Comparison of ENCODE assay signal across 12 mouse cellular contexts in genomic region chr7:44890180-44890579, GRCm38 (mm10). TPM values are rescaled to one million over a fixed set of nuclear protein-coding genes. Genes with fewer than 3 reads are reported as not detected.
DNase-seq lines count a peak whose midpoint lies in the region; ATAC-seq and TF ChIP-seq lines count a peak whose summit lies in the region.
"Had no signal": no experiment of that assay in that cellular context is flagged by ENCODE, and none has a peak within 500 bp of the region (broad histone marks: within the 10 kb centered on the region; RNA-seq: fewer than 3 reads in every experiment).

No protein-coding gene starts in this region.

- H3K9me3 ChIP-seq in kidney, embryonic 15.5 days (replicated peaks) = no peaks in the 10 kb centered on the region
- no peaks in the 10 kb centered on the region for H3K9me3 ChIP-seq in embryonic facial prominence, embryonic 15.5 days (replicated peaks)
- H3K9me3 ChIP-seq in intestine, embryonic 16.5 days (ENCODE audit: control insufficient read depth, low read length) = no peaks in the 10 kb centered on the region
- H3K9me3 ChIP-seq in midbrain, postnatal 0 days (ENCODE audit: low read length) = no peaks in the 10 kb centered on the region

- no peak for DNase-seq in kidney, postnatal 36 days
- DNase-seq in midbrain, postnatal 0 days (ENCODE audit: low spot score) = no peak
- no peak for DNase-seq in left cerebral cortex, postnatal 4 days
- DNase-seq in cerebellum, adult 9-11 months = no peak
- no peak for DNase-seq in frontal cortex, postnatal 36 days (ENCODE audit: low spot score in 2 of 2)
- DNase-seq: B cell, adult 2 months; gastrocnemius, adult 2 months; heart, postnatal 14 days; lung, embryonic 14.5 days had no signal

- H3K36me3 ChIP-seq in kidney, embryonic 15.5 days = peaks cover 50% of the 10 kb centered on the region
- H3K36me3 ChIP-seq in embryonic facial prominence, embryonic 15.5 days = peaks cover 35% of the 10 kb centered on the region
- H3K36me3 ChIP-seq in intestine, embryonic 16.5 days (ENCODE audit: control insufficient read depth, insufficient read depth, low read length) = no peaks in the 10 kb centered on the region
- H3K36me3 ChIP-seq in midbrain, postnatal 0 days (ENCODE audit: insufficient read depth, low read length) = peaks cover 24% of the 10 kb centered on the region; the same call in 1 of the 2 replicates

- H3K4me2 ChIP-seq in kidney, embryonic 15.5 days = peak overlapping the region; percentile 86
- H3K4me2 ChIP-seq in embryonic facial prominence, embryonic 15.5 days (replicated peaks) = no peak overlapping the region
- no peak overlapping the region for H3K4me2 ChIP-seq in intestine, embryonic 16.5 days (ENCODE audit: low read depth, low read length)
- H3K4me2 ChIP-seq in midbrain, postnatal 0 days (ENCODE audit: low read depth, low read length, poor library complexity, severe bottlenecking) = peak overlapping the region; percentile 93

- intact Hi-C loops in left cerebral cortex, postnatal 4 days (cut with DNase I) = no loop called here

- H3K27ac ChIP-seq in kidney, embryonic 15.5 days = 0 out of 2 replicates have a peak overlapping the region, but pooled peaks have one; percentile 9
- H3K27ac ChIP-seq in embryonic facial prominence, embryonic 15.5 days (replicated peaks) = no peak overlapping the region
- H3K27ac ChIP-seq in intestine, embryonic 16.5 days (ENCODE audit: low read length) = no peak overlapping the region
- H3K27ac ChIP-seq in midbrain, postnatal 0 days (ENCODE audit: low read depth, low read length) = no peak overlapping the region

- 84% methylated on average over 6 of the region's 7 CpGs for WGBS in kidney, embryonic 15.5 days
- 82% methylated on average over 6 of the region's 7 CpGs for WGBS in embryonic facial prominence, embryonic 15.5 days
- WGBS in intestine, embryonic 16.5 days = 75% methylated on average over 6 of the region's 7 CpGs
- WGBS in midbrain, postnatal 0 days = 86% methylated on average over 6 of the region's 7 CpGs

- no peak for TF ChIP-seq CTCF in midbrain, postnatal 0 days (IDR thresholded peaks at IDR 0.05)

- H3K9ac ChIP-seq in kidney, embryonic 15.5 days = peak overlapping the region; percentile 93; the same call in 1 of the 2 replicates
- no peak overlapping the region for H3K9ac ChIP-seq in embryonic facial prominence, embryonic 15.5 days
- H3K9ac ChIP-seq in intestine, embryonic 16.5 days (ENCODE audit: low read depth, low read length) = 0 out of 2 replicates have a peak overlapping the region, but pooled peaks have one; percentile 27
- no peak overlapping the region for H3K9ac ChIP-seq in midbrain, postnatal 0 days (replicated peaks; ENCODE audit: low read length, poor library complexity, severe bottlenecking)

- ATAC-seq in kidney, embryonic 15.5 days (replicated peaks; ENCODE audit: low FRiP score) = no peak
- ATAC-seq in embryonic facial prominence, embryonic 15.5 days (ENCODE audit: insufficient number of reproducible peaks, low FRiP score, low TSS enrichment, low read depth) = no peak
- no peak for ATAC-seq in intestine, embryonic 16.5 days
- no peak for ATAC-seq in midbrain, postnatal 0 days (ENCODE audit: low FRiP score)

- 0 out of 2 replicates have a peak overlapping the region, but pooled peaks have one; percentile 87 for H3K4me3 ChIP-seq in kidney, embryonic 15.5 days (replicated peaks)
- H3K4me3 ChIP-seq in embryonic facial prominence, embryonic 15.5 days (replicated peaks) = peak overlapping the region; percentile 78; the same call in 1 of the 2 replicates
- no peak overlapping the region for H3K4me3 ChIP-seq in intestine, embryonic 16.5 days (ENCODE audit: low read length)
- H3K4me3 ChIP-seq in midbrain, postnatal 0 days (ENCODE audit: low read depth, low read length) = peak overlapping the region; percentile 87; the same call in 1 of the 2 replicates

- H3K4me1 ChIP-seq in kidney, embryonic 15.5 days = peaks cover 50% of the 10 kb centered on the region
- H3K4me1 ChIP-seq in embryonic facial prominence, embryonic 15.5 days = peaks cover 31% of the 10 kb centered on the region
- H3K4me1 ChIP-seq in intestine, embryonic 16.5 days (ENCODE audit: control insufficient read depth, insufficient read depth, low read length) = peaks cover 23% of the 10 kb centered on the region
- H3K4me1 ChIP-seq in midbrain, postnatal 0 days (ENCODE audit: insufficient read depth, low read length) = peaks cover 23% of the 10 kb centered on the region

- H3K27me3 ChIP-seq in kidney, embryonic 15.5 days = no peaks in the 10 kb centered on the region
- H3K27me3 ChIP-seq in embryonic facial prominence, embryonic 15.5 days = no peaks in the 10 kb centered on the region
- no peaks in the 10 kb centered on the region for H3K27me3 ChIP-seq in intestine, embryonic 16.5 days (replicated peaks; ENCODE audit: control insufficient read depth, insufficient read depth, low read length)
- H3K27me3 ChIP-seq in midbrain, postnatal 0 days (ENCODE audit: insufficient read depth, low read length) = no peaks in the 10 kb centered on the region

RNA-seq across cellular contexts. Expression of gene Med25, which starts 2.3 kb away (rescaled TPM):
- 103 and 126 TPM in 2 replicates for polyA plus RNA-seq in kidney, embryonic 15.5 days (2015; fragmentation: Nextera tagmentation; extraction: Ambion mirVana)
- polyA plus RNA-seq in embryonic facial prominence, embryonic 15.5 days (2015; fragmentation: Nextera tagmentation; extraction: Ambion mirVana) = 110 and 122 TPM in 2 replicates
- 86.6 and 98.5 TPM in 2 replicates for polyA plus RNA-seq in intestine, embryonic 16.5 days (2015; fragmentation: Nextera tagmentation; extraction: Ambion mirVana)
- total RNA-seq in midbrain, postnatal 0 days (2014; rRNA removed) = 153 and 182 TPM in 2 replicates
- polyA plus RNA-seq in midbrain, postnatal 0 days (2015; fragmentation: Nextera tagmentation; extraction: Ambion mirVana) = 150 and 154 TPM in 2 replicates
- total RNA-seq in left cerebral cortex, postnatal 4 days (2021) = 100 to 1,000 TPM; 117 to 122 TPM

RNA-seq across cellular contexts. Expression of gene Fuz, which starts 5.7 kb away (rescaled TPM):
- 22.3 and 24.0 TPM in 2 replicates for polyA plus RNA-seq in kidney, embryonic 15.5 days (2015; fragmentation: Nextera tagmentation; extraction: Ambion mirVana)
- polyA plus RNA-seq in embryonic facial prominence, embryonic 15.5 days (2015; fragmentation: Nextera tagmentation; extraction: Ambion mirVana) = 29.4 and 30.1 TPM in 2 replicates
- polyA plus RNA-seq in intestine, embryonic 16.5 days (2015; fragmentation: Nextera tagmentation; extraction: Ambion mirVana) = 18.2 and 19.4 TPM in 2 replicates
- total RNA-seq in midbrain, postnatal 0 days (2014; rRNA removed) = 18.5 and 22.4 TPM in 2 replicates
- polyA plus RNA-seq in midbrain, postnatal 0 days (2015; fragmentation: Nextera tagmentation; extraction: Ambion mirVana) = 14.8 and 15.4 TPM in 2 replicates
- 10 to 100 TPM; 10.5 to 13.1 TPM for total RNA-seq in left cerebral cortex, postnatal 4 days (2021)

RNA-seq across cellular contexts. Expression of gene Ptov1, which starts 20.6 kb away (rescaled TPM):
- 411 and 437 TPM in 2 replicates for polyA plus RNA-seq in kidney, embryonic 15.5 days (2015; fragmentation: Nextera tagmentation; extraction: Ambion mirVana)
- polyA plus RNA-seq in embryonic facial prominence, embryonic 15.5 days (2015; fragmentation: Nextera tagmentation; extraction: Ambion mirVana) = 428 and 442 TPM in 2 replicates
- 71.8 and 159 TPM in 2 replicates for polyA plus RNA-seq in intestine, embryonic 16.5 days (2015; fragmentation: Nextera tagmentation; extraction: Ambion mirVana)
- total RNA-seq in midbrain, postnatal 0 days (2014; rRNA removed) = 484 and 500 TPM in 2 replicates
- 430 and 439 TPM in 2 replicates for polyA plus RNA-seq in midbrain, postnatal 0 days (2015; fragmentation: Nextera tagmentation; extraction: Ambion mirVana)
- total RNA-seq in left cerebral cortex, postnatal 4 days (2021) = 100 to 1,000 TPM; 423 to 428 TPM

RNA-seq across cellular contexts. Expression of gene Pnkp, which starts 33.2 kb away (rescaled TPM):
- 31.1 and 33.6 TPM in 2 replicates for polyA plus RNA-seq in kidney, embryonic 15.5 days (2015; fragmentation: Nextera tagmentation; extraction: Ambion mirVana)
- polyA plus RNA-seq in embryonic facial prominence, embryonic 15.5 days (2015; fragmentation: Nextera tagmentation; extraction: Ambion mirVana) = 30.4 and 37.3 TPM in 2 replicates
- 26.6 and 30.6 TPM in 2 replicates for polyA plus RNA-seq in intestine, embryonic 16.5 days (2015; fragmentation: Nextera tagmentation; extraction: Ambion mirVana)
- total RNA-seq in midbrain, postnatal 0 days (2014; rRNA removed) = 29.5 and 32.4 TPM in 2 replicates
- polyA plus RNA-seq in midbrain, postnatal 0 days (2015; fragmentation: Nextera tagmentation; extraction: Ambion mirVana) = 31.2 and 31.5 TPM in 2 replicates
- 10 to 100 TPM; 27.5 to 29.3 TPM for total RNA-seq in left cerebral cortex, postnatal 4 days (2021)

RNA-seq across cellular contexts. Expression of gene Ap2a1, which starts 39.1 kb away (rescaled TPM):
- 74.2 and 79.1 TPM in 2 replicates for polyA plus RNA-seq in kidney, embryonic 15.5 days (2015; fragmentation: Nextera tagmentation; extraction: Ambion mirVana)
- 73.0 and 76.2 TPM in 2 replicates for polyA plus RNA-seq in embryonic facial prominence, embryonic 15.5 days (2015; fragmentation: Nextera tagmentation; extraction: Ambion mirVana)
- 56.8 and 61.2 TPM in 2 replicates for polyA plus RNA-seq in intestine, embryonic 16.5 days (2015; fragmentation: Nextera tagmentation; extraction: Ambion mirVana)
- total RNA-seq in midbrain, postnatal 0 days (2014; rRNA removed) = 208 and 238 TPM in 2 replicates
- polyA plus RNA-seq in midbrain, postnatal 0 days (2015; fragmentation: Nextera tagmentation; extraction: Ambion mirVana) = 128 and 129 TPM in 2 replicates
- total RNA-seq in left cerebral cortex, postnatal 4 days (2021) = 100 to 1,000 TPM; 232 to 258 TPM

Comparison
In these comparisons a context has a peak if more than half of its experiments do, and no peak if none do; other contexts are left out.
1. H3K4me2 ChIP-seq: peak in kidney, embryonic 15.5 days (single experiment) and midbrain, postnatal 0 days (single experiment); none in embryonic facial prominence, embryonic 15.5 days (single experiment) and intestine, embryonic 16.5 days (single experiment).
2. H3K9ac ChIP-seq: peak in kidney, embryonic 15.5 days (single experiment) and intestine, embryonic 16.5 days (single experiment); none in embryonic facial prominence, embryonic 15.5 days (single experiment) and midbrain, postnatal 0 days (single experiment).